19 mouse cellular contexts compared by ENCODE assay signal in genomic region chr4:45569521-45569920, GRCm38 (mm10). TPM values are rescaled to one million over a fixed set of nuclear protein-coding genes. Genes with fewer than 3 reads are reported as not detected.
DNase-seq lines count a peak whose midpoint lies in the region.
"Had no signal": no experiment of that assay in that cellular context is flagged by ENCODE, and none has a peak within 500 bp of the region (broad histone marks: within the 10 kb centered on the region; RNA-seq: fewer than 3 reads in every experiment).

No protein-coding gene starts in this region.

- peak; percentile 13 to 18 for DNase-seq in cerebellum, postnatal 14 days
- DNase-seq in cerebellum, adult 18-20 months, result no peak
- DNase-seq in ovary, adult 18-20 months (ENCODE audit: low spot score), result peak; percentile 15
- DNase-seq in ovary, postnatal 10 days (ENCODE audit: low spot score), result no peak
- DNase-seq in adrenal gland, adult 18-20 months (ENCODE audit: low spot score in 2 of 2), result peak; percentile 33 to 60
- DNase-seq in brain, adult 2 months (ENCODE audit: low read depth, low spot score), result peak; percentile 20
- DNase-seq in embryo, embryonic 11 days, result no peak
- no peak for DNase-seq in frontal cortex, adult 2 months (ENCODE audit: extremely low spot score in 1 of 2, low spot score in 1 of 2)
- DNase-seq: cerebellum, adult 8-10 months; forebrain, postnatal 0 days; heart, postnatal 36 days; kidney, postnatal 4 days; liver, postnatal 0 days; lung, postnatal 10 days; midbrain, embryonic 14.5 days; spleen, adult 18-20 months; thymus, adult 18-20 months; thymus, postnatal 4 days had no signal

RNA-seq across cellular contexts. Expression of gene Shb, which starts 37.3 kb away (rescaled TPM):
- 100 to 1,000 TPM in 1 of 2 experiments, 10 to 100 TPM in 1; 75.3 to 151 TPM for total RNA-seq in adrenal gland, adult 18-20 months (2021)
- polyA plus RNA-seq in frontal cortex, adult 2 months (2012; rRNA removed), result 16.0 and 20.0 TPM in 2 replicates
- total RNA-seq: G1E had no signal
- polyA plus RNA-seq: G1E had no signal

Comparison
In these comparisons a context has a peak if more than half of its experiments do, and no peak if none do; other contexts are left out.
1. DNase-seq: peak in cerebellum, postnatal 14 days (2 of 2), ovary, adult 18-20 months (single experiment), adrenal gland, adult 18-20 months (2 of 2) and brain, adult 2 months (single experiment); none in cerebellum, adult 18-20 months (0 of 2), ovary, postnatal 10 days (single experiment), embryo, embryonic 11 days (single experiment) and frontal cortex, adult 2 months (0 of 2).